Mouse (Mus musculus): ENCODE results near the gene Anxa9. TPM values are rescaled to one million over a fixed set of nuclear protein-coding genes. Genes with fewer than 3 reads are reported as not detected.
A peak's percentile ranks its signal among the peaks of the same experiment; 100 is the strongest.
"Not testable (repeated sequence)": the region's sequence is repeated elsewhere in the genome, so short reads cannot be mapped to it uniquely, and the experiment has no call there.

Anxa9 gene
- 0.47 and 0.61 TPM in 2 replicates for polyA plus RNA-seq (2015; fragmentation: Nextera tagmentation; extraction: Ambion mirVana)

DNA sequence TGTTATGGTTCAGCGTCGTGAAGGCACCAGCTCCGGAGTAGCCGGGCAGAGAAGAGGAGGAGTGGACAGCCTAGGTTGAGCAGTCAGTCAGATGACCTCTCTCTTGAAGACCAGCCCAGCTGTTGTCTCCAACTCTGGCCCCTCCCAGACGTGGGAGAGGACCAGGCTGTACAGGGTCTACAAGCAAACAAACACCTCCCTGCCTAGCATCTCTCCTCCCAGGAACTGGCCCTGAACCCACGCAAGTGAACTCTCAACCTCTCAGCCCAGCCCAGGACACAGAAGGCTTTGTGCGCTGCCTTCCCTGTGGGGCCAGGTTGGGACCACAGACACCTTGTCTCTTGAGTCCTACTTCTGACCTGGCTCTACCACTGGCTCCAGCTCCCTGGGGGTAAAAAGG lies at the start of gene Anxa9:
Gene Anxa9, minus strand, starts transcription at position 77 of the 400 bp plus-strand sequence.
- no peaks in the 10 kb centered on the region for H3K4me1 ChIP-seq
- no peak within 1 kb of the TSS for H3K4me2 ChIP-seq (replicated peaks)
- H3K36me3 ChIP-seq = no peaks in the 10 kb centered on the region
- no peak for ATAC-seq (replicated peaks)
- WGBS = 77% methylated on average over 7 of the region's 7 CpGs
- H3K27ac ChIP-seq (replicated peaks) = no peak within 1 kb of the TSS
- H3K4me3 ChIP-seq = no peak within 1 kb of the TSS
- no peaks in the 10 kb centered on the region for H3K9me3 ChIP-seq
- H3K9ac ChIP-seq (replicated peaks) = no peak within 1 kb of the TSS
- H3K27me3 ChIP-seq = no peaks in the 10 kb centered on the region

DNA sequence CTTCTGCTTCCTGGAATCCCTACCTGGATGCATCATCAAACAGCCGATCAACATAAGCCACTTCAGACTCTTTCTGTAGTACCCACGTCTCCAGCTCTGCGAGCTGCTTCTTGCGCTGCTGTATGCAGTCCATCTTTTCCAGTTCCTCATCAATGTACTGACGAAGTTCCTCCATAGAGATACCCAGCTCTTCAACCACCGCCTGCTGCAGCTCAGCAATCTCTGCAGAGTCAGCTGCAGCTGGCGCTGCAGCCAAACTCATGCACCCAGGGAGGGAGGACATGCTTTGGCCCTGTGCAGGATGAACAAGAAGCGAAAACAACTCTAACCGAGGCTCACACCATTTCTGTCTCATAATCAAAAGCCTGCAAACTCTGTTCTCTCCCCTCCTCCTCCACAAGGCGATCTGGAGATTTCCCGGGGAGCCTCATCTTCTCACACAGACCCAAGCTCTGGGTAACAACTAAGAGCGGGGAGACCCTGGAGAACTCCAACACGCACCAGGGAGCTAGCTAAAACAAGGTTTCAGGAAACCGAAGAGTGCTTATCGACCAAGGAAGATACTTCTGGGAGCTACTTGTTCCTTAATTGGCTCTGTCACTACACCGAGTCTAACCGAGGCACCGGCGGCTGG lies 49.1 kb upstream of the Anxa9 start:
- not testable (repeated sequence) for H3K4me1 ChIP-seq; H3K27ac ChIP-seq (replicated peaks); H3K27me3 ChIP-seq; H3K9me3 ChIP-seq; ATAC-seq (replicated peaks); H3K9ac ChIP-seq (replicated peaks)
- H3K36me3 ChIP-seq = peaks cover 23% of the 10 kb centered on the region
- 27% methylated on average over 10 of the region's 19 CpGs for WGBS
- peak overlapping the region; percentile 48 for H3K4me3 ChIP-seq
- peak overlapping the region; percentile 42 for H3K4me2 ChIP-seq (replicated peaks)

DNA sequence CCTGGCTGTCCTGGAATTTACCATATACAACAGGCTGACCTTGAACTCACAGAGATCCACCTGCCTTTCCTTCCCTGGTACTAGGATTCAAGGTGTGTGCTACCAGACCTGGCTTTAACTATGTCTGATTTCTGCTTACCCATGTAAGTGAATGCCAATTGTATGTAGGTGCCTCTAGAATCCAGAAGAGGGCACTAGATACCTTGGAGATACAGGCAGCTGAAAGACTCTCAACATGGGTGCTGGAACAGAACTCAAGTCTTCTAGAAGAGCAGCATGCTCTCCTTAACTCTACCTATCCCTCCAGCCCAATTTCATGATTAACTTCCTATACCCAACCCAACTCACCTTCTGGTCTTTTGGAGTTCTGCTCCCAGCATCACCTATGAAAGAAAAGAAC lies 42.5 kb upstream of the Anxa9 start:
- no peak for ATAC-seq (replicated peaks)
- Histone ChIP-seq H3K4me1 (no peaks in the 10 kb centered on the region), H3K9ac (replicated peaks) (no peak overlapping the region), H3K27ac (replicated peaks) (no peak overlapping the region), H3K4me3 (no peak overlapping the region), H3K4me2 (replicated peaks) (no peak overlapping the region), H3K36me3 (peaks cover 78% of the 10 kb centered on the region), H3K9me3 (no peaks in the 10 kb centered on the region), H3K27me3 (no peaks in the 10 kb centered on the region)

DNA sequence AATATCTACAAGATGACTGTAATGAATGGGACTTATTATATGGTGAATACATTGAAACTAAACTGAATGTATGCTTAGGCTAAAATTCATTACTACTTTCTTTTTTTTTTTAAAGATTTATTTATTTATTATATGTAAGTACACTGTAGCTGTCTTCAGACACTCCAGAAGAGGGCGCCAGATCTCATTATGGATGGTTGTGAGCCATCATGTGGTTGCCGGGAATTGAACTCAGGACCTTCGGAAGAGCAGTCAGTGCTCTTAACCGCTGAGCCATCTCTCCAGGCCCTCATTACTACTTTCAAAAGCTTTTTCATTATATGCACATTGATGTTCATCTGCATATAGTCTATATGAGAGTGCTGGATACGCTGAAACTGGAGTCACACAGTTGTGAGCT lies 41.4 kb upstream of the Anxa9 start:
- H3K4me1 ChIP-seq; H3K27me3 ChIP-seq; H3K9ac ChIP-seq (replicated peaks); H3K27ac ChIP-seq (replicated peaks); ATAC-seq (replicated peaks); H3K9me3 ChIP-seq; H3K4me3 ChIP-seq; H3K4me2 ChIP-seq (replicated peaks): not testable (repeated sequence)
- H3K36me3 ChIP-seq = peaks cover 77% of the 10 kb centered on the region
- WGBS = 96% methylated on average over 5 of the region's 5 CpGs

DNA sequence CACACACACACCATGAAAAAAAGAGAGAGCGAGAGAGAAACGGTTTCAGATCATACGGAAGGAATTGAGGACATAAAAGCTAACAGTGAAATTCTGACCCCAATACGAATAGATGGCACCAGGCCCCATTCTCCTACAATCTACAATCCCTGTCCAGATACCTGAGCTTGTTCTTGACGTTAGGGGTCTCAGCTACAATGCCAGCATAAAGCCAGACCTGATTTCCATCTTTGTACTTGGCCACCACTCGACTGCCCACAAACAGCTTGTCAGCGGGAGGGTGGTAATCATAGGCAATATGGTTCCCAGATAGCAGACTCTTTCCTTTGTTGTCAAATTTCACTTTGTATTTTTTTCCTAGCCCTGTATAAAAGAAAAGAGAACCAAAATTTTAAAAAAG lies 39.5 kb upstream of the Anxa9 start:
- Histone ChIP-seq H3K4me3 (no peak overlapping the region), H3K9ac (replicated peaks) (no peak overlapping the region), H3K4me2 (replicated peaks) (no peak overlapping the region), H3K4me1 (no peaks in the 10 kb centered on the region), H3K27me3 (no peaks in the 10 kb centered on the region), H3K9me3 (no peaks in the 10 kb centered on the region), H3K27ac (replicated peaks) (no peak overlapping the region), H3K36me3 (peaks cover 77% of the 10 kb centered on the region)
- 94% methylated on average over 7 of the region's 7 CpGs for WGBS
- no peak for ATAC-seq (replicated peaks)

DNA sequence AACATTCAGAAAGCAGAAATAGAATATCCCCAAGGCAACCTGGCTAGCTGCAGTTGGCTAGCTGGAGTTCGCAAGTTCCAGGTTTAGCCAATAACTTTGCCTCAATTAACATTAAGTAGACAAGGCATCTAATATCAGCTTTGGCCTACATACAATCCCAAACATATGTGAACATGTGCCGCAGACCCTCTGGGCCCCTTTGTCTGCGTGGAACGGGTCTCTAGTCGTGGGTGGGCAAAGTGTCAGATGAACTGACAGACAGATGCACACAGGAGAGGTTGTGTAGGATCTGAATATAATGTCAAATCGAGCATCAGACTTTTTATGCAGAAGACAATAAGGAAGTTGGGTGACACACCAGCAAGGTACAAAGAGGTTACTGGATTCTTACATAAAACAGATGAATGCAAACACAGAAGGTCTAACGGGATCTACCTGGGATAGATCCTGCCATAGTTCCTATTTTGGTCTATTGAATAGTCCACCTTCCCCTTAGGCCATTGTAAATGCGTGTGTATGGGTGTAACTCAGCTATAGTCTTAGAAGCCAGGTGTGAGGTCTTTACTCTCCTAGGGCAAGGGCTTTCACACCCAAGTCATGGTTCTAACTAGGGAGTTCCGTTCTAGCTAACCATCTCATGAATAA lies 36.5 kb upstream of the Anxa9 start:
- not testable (repeated sequence) for H3K27me3 ChIP-seq; H3K4me1 ChIP-seq; H3K4me2 ChIP-seq (replicated peaks); H3K4me3 ChIP-seq; H3K9ac ChIP-seq (replicated peaks); H3K9me3 ChIP-seq; ATAC-seq (replicated peaks); H3K27ac ChIP-seq (replicated peaks)
- WGBS = 96% methylated on average over 9 of the region's 9 CpGs
- H3K36me3 ChIP-seq = peaks cover 86% of the 10 kb centered on the region

DNA sequence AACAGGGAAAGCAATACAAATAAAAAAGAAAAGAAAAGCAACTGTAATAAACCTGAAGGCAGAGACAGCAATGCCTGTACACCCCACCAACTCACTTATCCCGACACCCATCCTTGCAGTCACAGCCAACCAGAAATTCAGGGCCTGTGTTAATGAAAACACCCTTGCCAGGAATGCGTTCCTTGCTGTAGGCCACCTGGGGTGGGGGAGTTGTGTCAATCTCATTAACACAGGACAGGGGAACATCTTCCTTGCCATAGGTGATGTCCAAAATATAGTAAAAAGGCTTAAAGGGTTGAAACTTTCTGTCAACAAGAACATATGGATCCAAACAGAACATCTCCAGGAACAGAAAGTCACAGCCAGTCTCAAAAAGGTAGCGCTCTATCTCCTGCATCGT lies 31.3 kb upstream of the Anxa9 start:
- ATAC-seq (replicated peaks) = no peak
- 95% methylated on average over 4 of the region's 4 CpGs for WGBS
- H3K36me3 ChIP-seq = peaks cover 95% of the 10 kb centered on the region

DNA sequence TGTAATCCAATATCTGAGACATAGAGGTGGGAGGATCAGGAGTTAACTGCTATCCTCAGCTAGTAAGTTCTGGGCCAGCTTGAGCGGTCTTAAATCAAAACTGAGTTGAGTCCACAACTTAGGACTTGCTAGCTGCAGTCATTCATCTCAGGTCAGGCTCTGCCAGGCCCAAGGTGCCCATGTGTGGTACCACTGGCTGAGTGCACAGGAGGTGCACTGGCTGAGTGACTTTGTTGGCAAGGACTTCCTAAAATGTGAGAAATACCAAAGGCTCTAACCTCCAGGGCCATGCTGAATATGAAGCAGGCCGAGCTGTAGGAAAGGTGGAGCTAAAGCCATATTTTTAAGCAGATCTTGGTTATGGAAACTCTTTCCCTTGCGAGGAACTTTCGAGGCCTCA lies 30.4 kb upstream of the Anxa9 start:
- H3K27ac ChIP-seq (replicated peaks) = no peak overlapping the region
- no peaks in the 10 kb centered on the region for H3K9me3 ChIP-seq
- H3K27me3 ChIP-seq = no peaks in the 10 kb centered on the region
- H3K4me3 ChIP-seq = no peak overlapping the region
- 94% methylated on average over 4 of the region's 4 CpGs for WGBS
- no peak overlapping the region for H3K4me2 ChIP-seq (replicated peaks)
- no peaks in the 10 kb centered on the region for H3K4me1 ChIP-seq
- H3K36me3 ChIP-seq = peaks cover 95% of the 10 kb centered on the region
- ATAC-seq (replicated peaks) = no peak
- H3K9ac ChIP-seq (replicated peaks) = no peak overlapping the region

More for the DNA sequence above, 31.3 kb upstream of the Anxa9 start:
- Histone ChIP-seq H3K4me2 (replicated peaks) (no peak overlapping the region), H3K27me3 (no peaks in the 10 kb centered on the region), H3K9ac (replicated peaks) (no peak overlapping the region), H3K4me1 (no peaks in the 10 kb centered on the region), H3K4me3 (no peak overlapping the region), H3K9me3 (no peaks in the 10 kb centered on the region), H3K27ac (replicated peaks) (no peak overlapping the region)

DNA sequence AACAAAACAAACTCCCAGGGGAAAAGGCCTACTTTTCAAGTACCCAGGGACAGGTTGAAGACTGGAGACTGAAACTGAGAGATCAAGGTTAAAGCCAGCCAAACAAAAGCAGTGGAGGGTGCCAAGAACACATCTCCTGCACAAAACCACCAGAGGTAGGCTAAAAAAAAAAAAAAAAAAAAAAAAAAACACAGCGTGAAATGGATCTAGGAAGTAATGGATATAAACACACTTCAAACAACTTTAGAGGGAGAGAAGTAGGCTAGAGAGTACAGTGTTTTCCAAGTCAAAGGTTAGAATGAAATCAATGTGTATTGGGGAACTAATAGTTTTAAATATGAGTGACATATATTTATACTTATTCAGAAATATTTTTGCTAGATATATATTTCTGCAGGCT lies 24.6 kb upstream of the Anxa9 start:
- no peaks in the 10 kb centered on the region for H3K4me1 ChIP-seq
- no peak overlapping the region for H3K4me3 ChIP-seq
- H3K27me3 ChIP-seq = no peaks in the 10 kb centered on the region
- no peak for ATAC-seq (replicated peaks)
- no peak overlapping the region for H3K27ac ChIP-seq (replicated peaks)
- no peak overlapping the region for H3K4me2 ChIP-seq (replicated peaks)
- H3K9ac ChIP-seq (replicated peaks) = no peak overlapping the region
- H3K36me3 ChIP-seq = peaks cover 86% of the 10 kb centered on the region
- no peaks in the 10 kb centered on the region for H3K9me3 ChIP-seq
- 92% methylated on average over 1 of the region's 1 CpGs for WGBS

DNA sequence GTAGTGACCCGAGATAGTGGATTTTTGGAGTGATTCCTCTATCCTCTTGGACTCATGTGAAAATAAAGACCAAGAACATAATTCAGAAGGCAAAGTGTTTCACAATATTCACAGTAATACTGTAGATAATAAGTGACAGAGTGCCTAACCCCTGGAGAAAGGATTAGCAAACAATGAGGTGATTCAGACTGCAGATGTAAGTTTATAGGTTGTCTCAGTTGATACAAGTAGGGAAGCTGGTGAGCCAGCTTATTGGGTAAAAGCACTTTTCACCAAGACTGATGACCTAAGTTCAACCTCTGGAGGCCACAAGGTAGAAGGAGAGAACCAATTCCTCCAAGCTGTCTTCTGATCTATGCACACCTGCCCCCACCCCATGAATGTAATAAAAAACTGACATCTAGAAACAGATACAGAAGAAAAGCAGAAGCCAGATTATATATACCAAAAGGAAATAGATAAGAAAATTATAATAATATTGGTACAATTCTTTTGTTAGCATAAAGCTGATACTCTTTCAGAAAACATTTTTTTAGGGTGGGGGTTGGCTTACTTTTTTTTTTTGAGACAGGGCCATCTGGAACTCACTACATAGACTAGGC lies 21.9 kb upstream of the Anxa9 start:
- ATAC-seq (replicated peaks) = no peak
- H3K9ac ChIP-seq (replicated peaks) = no peak overlapping the region
- WGBS = 92% methylated on average over 1 of the region's 1 CpGs
- no peaks in the 10 kb centered on the region for H3K4me1 ChIP-seq
- H3K4me2 ChIP-seq (replicated peaks) = no peak overlapping the region
- no peak overlapping the region for H3K4me3 ChIP-seq
- H3K36me3 ChIP-seq = peaks cover 88% of the 10 kb centered on the region
- no peaks in the 10 kb centered on the region for H3K27me3 ChIP-seq
- H3K27ac ChIP-seq (replicated peaks) = no peak overlapping the region
- H3K9me3 ChIP-seq = no peaks in the 10 kb centered on the region

DNA sequence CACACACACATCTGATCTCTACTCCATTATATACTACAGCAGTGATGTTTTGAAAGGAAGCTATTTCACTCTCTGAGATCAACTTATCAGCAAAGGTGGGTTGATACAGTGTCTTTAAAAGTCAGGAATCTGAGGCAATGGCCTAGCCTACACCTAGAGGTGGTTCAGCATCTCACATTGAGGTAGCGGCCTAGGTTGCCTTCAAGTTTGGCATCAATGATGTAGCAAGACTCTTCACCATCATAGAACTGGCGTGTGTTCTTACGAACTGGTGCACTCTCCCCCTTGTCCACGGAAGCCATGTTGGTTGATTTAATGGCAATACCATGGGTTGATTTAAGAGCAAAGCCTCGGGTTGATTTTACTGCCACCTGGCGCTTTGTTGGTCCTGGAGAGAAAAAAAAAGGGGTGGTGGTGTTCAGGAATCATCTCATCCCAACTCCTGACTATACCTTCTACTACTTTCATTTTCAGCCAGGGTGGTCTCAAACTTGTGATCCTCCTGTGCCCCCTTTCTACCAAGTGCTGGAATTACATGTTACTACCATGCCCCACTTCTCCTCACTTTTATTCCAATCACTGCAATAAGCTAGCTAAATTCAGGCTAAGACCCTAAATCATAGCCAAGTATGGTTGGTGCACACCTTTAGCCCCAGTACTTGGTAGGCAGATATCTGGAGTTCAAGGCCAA lies 17.6 kb upstream of the Anxa9 start:
- no peak overlapping the region for H3K27ac ChIP-seq (replicated peaks)
- no peak overlapping the region for H3K4me3 ChIP-seq
- H3K4me2 ChIP-seq (replicated peaks) = no peak overlapping the region
- ATAC-seq (replicated peaks) = no peak
- H3K9ac ChIP-seq (replicated peaks) = no peak overlapping the region
- H3K27me3 ChIP-seq = no peaks in the 10 kb centered on the region
- 94% methylated on average over 6 of the region's 6 CpGs for WGBS
- no peaks in the 10 kb centered on the region for H3K9me3 ChIP-seq
- H3K36me3 ChIP-seq = peaks cover 90% of the 10 kb centered on the region
- H3K4me1 ChIP-seq = no peaks in the 10 kb centered on the region

DNA sequence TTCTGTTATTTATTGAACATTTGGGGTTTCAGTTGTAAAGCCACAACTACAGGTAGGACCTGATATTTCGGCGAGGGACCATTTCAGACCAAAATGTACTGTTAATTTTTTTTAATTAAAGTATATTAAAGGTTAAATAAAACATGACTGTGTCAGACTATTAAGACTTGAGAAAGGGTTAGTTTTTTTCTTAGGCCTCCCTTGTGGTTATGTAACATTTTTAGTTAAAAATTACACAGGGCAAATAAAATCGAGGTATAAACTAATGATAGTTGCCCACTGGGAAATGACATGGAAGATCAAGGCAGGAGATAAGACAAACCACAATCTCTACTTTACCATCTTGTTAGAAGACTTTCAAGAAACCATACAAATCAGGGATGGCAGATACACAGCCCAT lies 16.5 kb upstream of the Anxa9 start:
- peaks cover 5% of the 10 kb centered on the region; the same call in 1 of the 2 replicates for H3K4me1 ChIP-seq
- no peaks in the 10 kb centered on the region for H3K9me3 ChIP-seq
- H3K27ac ChIP-seq (replicated peaks) = no peak overlapping the region
- H3K4me3 ChIP-seq = no peak overlapping the region
- peaks cover 84% of the 10 kb centered on the region for H3K36me3 ChIP-seq
- 96% methylated on average over 3 of the region's 3 CpGs for WGBS
- no peak overlapping the region for H3K4me2 ChIP-seq (replicated peaks)
- no peaks in the 10 kb centered on the region for H3K27me3 ChIP-seq
- H3K9ac ChIP-seq (replicated peaks) = no peak overlapping the region
- no peak for ATAC-seq (replicated peaks)

All from forebrain, embryonic 15.5 days (tissue).